Mouse (Mus musculus) induced T-regulatory cell, adult 2 months (primary cell): Measurements from ENCODE around the gene Gli2.

ENCODE experiments used
- DNase-seq: peaks from one replicate; pipeline ENCODE4 v3.0.0-alpha.2; 2012; ENCODE audit warnings: low read depth

Gene Gli2

GRCm38 (mm10) chr1:118795415-118796167, 257.8 kb downstream of the Gli2 start:
- no peak for DNase-seq

GRCm38 (mm10) chr1:118789871-118790270, 263.5 kb downstream of the Gli2 start:
- DNase-seq = no peak

GRCm38 (mm10) chr1:118789468-118789867, 264.0 kb downstream of the Gli2 start:
- DNase-seq = no peak

GRCm38 (mm10) chr1:118788813-118789212, 264.6 kb downstream of the Gli2 start:
- no peak for DNase-seq

- DNase-seq = no peak
These were observed 265.9 kb downstream of the Gli2 start for GRCm38 (mm10) chr1:118787486-118787885.
